Mouse (Mus musculus) myocyte (in vitro differentiated cells): ENCODE data around the gene Duoxa2. TPM values are rescaled to one million over a fixed set of nuclear protein-coding genes. Genes with fewer than 3 reads are reported as not detected.

ENCODE experiments used
- H3K27me3 ChIP-seq: one replicate; pipeline ENCODE4 v1.6.1; 2011; ENCODE audit not compliant: control insufficient read depth, insufficient read depth, insufficient read length
- H3K36me3 ChIP-seq: one replicate; pipeline ENCODE4 v1.6.1; 2011; ENCODE audit not compliant: control insufficient read depth, insufficient read depth
- H3K4me2 ChIP-seq: one replicate; pipeline ENCODE4 v1.6.1; 2011; ENCODE audit warnings: low read depth, control low read depth
- H3K4me3 ChIP-seq: one replicate; pipeline ENCODE4 v1.5.1; 2011; ENCODE audit warnings: mild to moderate bottlenecking, control low read depth, moderate library complexity
- H3K79me2 ChIP-seq: one replicate; pipeline ENCODE4 v1.6.1; 2011; ENCODE audit not compliant: control insufficient read depth, insufficient read depth
- H3ac ChIP-seq: one replicate; pipeline ENCODE4 v1.6.1; 2011; ENCODE audit not compliant: control insufficient read depth, insufficient read length
- CEBPB ChIP-seq: IDR thresholded peaks from 2 replicates; pipeline ENCODE4 v1.6.1; 2011; ENCODE audit warnings: mild to moderate bottlenecking, moderate library complexity; ENCODE audit not compliant: poor library complexity, insufficient read depth, severe bottlenecking
- E2F4 ChIP-seq: IDR thresholded peaks from one replicate; pipeline ENCODE4 v1.6.1; 2011; ENCODE audit warnings: mild to moderate bottlenecking, control low read depth, moderate library complexity; ENCODE audit not compliant: insufficient read depth
- MAX ChIP-seq: IDR thresholded peaks from one replicate; pipeline ENCODE4 v1.6.1; 2011; ENCODE audit warnings: low read depth, mild to moderate bottlenecking, control low read depth
- MYOD1 ChIP-seq, 3 experiments: IDR thresholded peaks; one replicate each; pipeline ENCODE4 v1.6.1; 2011; ENCODE audit warnings: control low read depth in 2 of 3, low read depth in 2 of 3, mild to moderate bottlenecking in 2 of 3, moderate library complexity in 1 of 3; ENCODE audit not compliant: insufficient read length in 2 of 3, control insufficient read depth in 1 of 3
- MYOG ChIP-seq, 3 experiments: IDR thresholded peaks; one replicate each; pipeline ENCODE4 v1.6.1; 2011; ENCODE audit warnings: control low read depth in 2 of 3, low read depth in 2 of 3, mild to moderate bottlenecking in 2 of 3; ENCODE audit not compliant: insufficient read length in 2 of 3, control insufficient read depth in 1 of 3, insufficient read depth in 1 of 3
- POLR2A ChIP-seq: IDR thresholded peaks from one replicate; pipeline ENCODE4 v1.6.1; 2011; ENCODE audit warnings: low read depth, mild to moderate bottlenecking, control low read depth, moderate library complexity; ENCODE audit not compliant: insufficient read length
- POLR2AphosphoS2 ChIP-seq: IDR thresholded peaks from one replicate; pipeline ENCODE4 v1.6.1; 2011; ENCODE audit warnings: low read depth, control low read depth; ENCODE audit not compliant: insufficient read length
- REST ChIP-seq: IDR thresholded peaks from one replicate; pipeline ENCODE4 v1.6.1; 2011; ENCODE audit warnings: mild to moderate bottlenecking, control low read depth, moderate library complexity; ENCODE audit not compliant: insufficient read depth, insufficient read length
- SRF ChIP-seq: IDR thresholded peaks from one replicate; pipeline ENCODE4 v1.6.1; 2011; ENCODE audit warnings: low read depth; ENCODE audit not compliant: control insufficient read depth, insufficient read length
- TCF12 ChIP-seq: IDR thresholded peaks from one replicate; pipeline ENCODE4 v1.6.1; 2011; ENCODE audit warnings: mild to moderate bottlenecking, control low read depth; ENCODE audit not compliant: poor library complexity, insufficient read depth, severe bottlenecking
- TCF3 ChIP-seq: IDR thresholded peaks from one replicate; pipeline ENCODE4 v1.6.1; 2011; ENCODE audit warnings: low read depth, control low read depth; ENCODE audit not compliant: insufficient read length
- USF1 ChIP-seq: IDR thresholded peaks from one replicate; pipeline ENCODE4 v1.6.1; 2011; ENCODE audit warnings: low read depth, mild to moderate bottlenecking, control low read depth, moderate library complexity
- polyA plus RNA-seq: library from polyadenylated mRNA; unstranded; fragments of >200 nt; fragmentation: generic; extraction: Trizol; gene quantifications from one replicate; pipeline ENCODE4 v1.2.1, GENCODE M21; 2012; ENCODE audit warnings: missing spikeins

Gene Duoxa2
- polyA plus RNA-seq, 1 experiment, result not detected

- no peak overlapping the region for H3K4me2 ChIP-seq
- no peak overlapping the region for H3ac ChIP-seq
- no peak overlapping the region for H3K4me3 ChIP-seq
- H3K79me2 ChIP-seq, result no peaks in the 10 kb centered on the region
- H3K27me3 ChIP-seq, result no peaks in the 10 kb centered on the region
- no peaks in the 10 kb centered on the region for H3K36me3 ChIP-seq
- TF ChIP-seq MAX, result no peak
- no peak for TF ChIP-seq E2F4
- no peak for TF ChIP-seq TCF3
- TF ChIP-seq POLR2AphosphoS2, result no peak
- no peak for TF ChIP-seq MYOG (IDR thresholded peaks at IDR 0.05; ENCODE audit: control insufficient read depth in 1 of 3, insufficient read depth in 1 of 3, insufficient read length in 2 of 3, low read depth in 2 of 3)
- no peak for TF ChIP-seq USF1
- no peak for TF ChIP-seq CEBPB
- no peak for TF ChIP-seq POLR2A
- TF ChIP-seq TCF12, result no peak
- no peak for TF ChIP-seq REST
- no peak for TF ChIP-seq SRF
Observed at GRCm38 (mm10) chr2:122278769-122279168, 19.9 kb upstream of the Duoxa2 start.

- no peaks in the 10 kb centered on the region for H3K79me2 ChIP-seq
- H3K4me2 ChIP-seq, result no peak overlapping the region
- no peak overlapping the region for H3ac ChIP-seq
- no peak for TF ChIP-seq SRF
- H3K27me3 ChIP-seq, result no peaks in the 10 kb centered on the region
- no peak overlapping the region for H3K4me3 ChIP-seq
- no peaks in the 10 kb centered on the region for H3K36me3 ChIP-seq
Observed at GRCm38 (mm10) chr2:122284091-122284490, 14.6 kb upstream of the Duoxa2 start.

GRCm38 (mm10) chr2:122286137-122286536 lies 12.6 kb upstream of the Duoxa2 start:
- TF ChIP-seq MYOD1 (IDR thresholded peaks at IDR 0.05; ENCODE audit: control insufficient read depth in 1 of 3, insufficient read length in 2 of 3, low read depth in 2 of 3) (peak in 2 of 3 experiments; percentile 32 to 40), SRF (no peak), MAX (no peak), USF1 (no peak), E2F4 (no peak)
- Histone ChIP-seq H3K79me2 (no peaks in the 10 kb centered on the region), H3ac (no peak overlapping the region), H3K36me3 (no peaks in the 10 kb centered on the region), H3K27me3 (no peaks in the 10 kb centered on the region), H3K4me3 (no peak overlapping the region), H3K4me2 (no peak overlapping the region)

GRCm38 (mm10) chr2:122294916-122295315 lies 3.8 kb upstream of the Duoxa2 start:
- Histone ChIP-seq H3K79me2 (no peaks in the 10 kb centered on the region), H3K36me3 (no peaks in the 10 kb centered on the region), H3K4me2 (no peak overlapping the region), H3K4me3 (no peak overlapping the region), H3ac (no peak overlapping the region), H3K27me3 (peaks cover 13% of the 10 kb centered on the region)
- TF ChIP-seq USF1 (no peak), POLR2AphosphoS2 (no peak), POLR2A (no peak), TCF3 (no peak), REST (no peak), MYOG (IDR thresholded peaks at IDR 0.05; ENCODE audit: control insufficient read depth in 1 of 3, insufficient read depth in 1 of 3, insufficient read length in 2 of 3, low read depth in 2 of 3) (no peak), SRF (no peak), TCF12 (no peak), MYOD1 (IDR thresholded peaks at IDR 0.05; ENCODE audit: control insufficient read depth in 1 of 3, insufficient read length in 2 of 3, low read depth in 2 of 3) (no peak), CEBPB (no peak), MAX (no peak), E2F4 (no peak)

- Histone ChIP-seq H3ac (no peak overlapping the region), H3K79me2 (no peaks in the 10 kb centered on the region), H3K27me3 (peaks cover 13% of the 10 kb centered on the region), H3K4me3 (no peak overlapping the region), H3K4me2 (no peak overlapping the region), H3K36me3 (no peaks in the 10 kb centered on the region)
- TF ChIP-seq POLR2A, result no peak
- no peak for TF ChIP-seq TCF3
- no peak for TF ChIP-seq MYOG (IDR thresholded peaks at IDR 0.05; ENCODE audit: control insufficient read depth in 1 of 3, insufficient read depth in 1 of 3, insufficient read length in 2 of 3, low read depth in 2 of 3)
- TF ChIP-seq MAX, result no peak
- no peak for TF ChIP-seq REST
- no peak for TF ChIP-seq POLR2AphosphoS2
- TF ChIP-seq TCF12, result no peak
- TF ChIP-seq E2F4, result no peak
- no peak for TF ChIP-seq SRF
- no peak for TF ChIP-seq MYOD1 (IDR thresholded peaks at IDR 0.05; ENCODE audit: control insufficient read depth in 1 of 3, insufficient read length in 2 of 3, low read depth in 2 of 3)
- TF ChIP-seq USF1, result no peak
- TF ChIP-seq CEBPB, result no peak
Observed at GRCm38 (mm10) chr2:122297271-122298095, 1.2 kb upstream of the Duoxa2 start.
